Mouse (Mus musculus) small intestine, adult 2 months (tissue): Measurements from ENCODE around the gene Fam3c.

Experiments
- CTCF ChIP-seq: fragments of 200-500 bp; IDR thresholded peaks from 2 replicates; pipeline ENCODE4 v1.5.1; 2012; ENCODE audit warnings: low read depth, mild to moderate bottlenecking, control low read depth, inconsistent platforms, low read length, moderate library complexity, mixed read lengths; ENCODE audit not compliant: insufficient replicate concordance, insufficient read length; ENCODE audit errors: extremely low read depth
- POLR2A ChIP-seq: fragments of 200-500 bp; IDR thresholded peaks from 2 replicates; pipeline ENCODE4 v1.6.1; 2012; ENCODE audit warnings: low read depth, mild to moderate bottlenecking, control low read depth, inconsistent platforms, low read length, moderate library complexity

- TF ChIP-seq POLR2A (no peak), CTCF (no peak)
Measured at GRCm38 (mm10) chr6:22402037-22402436, 46.0 kb upstream of the Fam3c start.
